Mouse (Mus musculus) ES-E14 (cell line): ENCODE measurements around the gene Rab11a. TPM values are rescaled to one million over a fixed set of nuclear protein-coding genes. Genes with fewer than 3 reads are reported as not detected.
"Not testable (repeated sequence)": the region's sequence is repeated elsewhere in the genome, so short reads cannot be mapped to it uniquely, and the experiment has no call there.

Experiments used
- DNase-seq: peaks from one replicate; pipeline ENCODE4 v3.0.0-alpha.2; 2013; ENCODE audit warnings: low read depth, low spot score
- H3K27ac ChIP-seq: 2 replicates; pipeline ENCODE4 v1.5.1; 2012; ENCODE audit warnings: low read depth, mild to moderate bottlenecking, low read length, moderate library complexity, mixed read lengths; ENCODE audit not compliant: poor library complexity, insufficient read depth, severe bottlenecking
- H3K36me3 ChIP-seq: 2 replicates; pipeline ENCODE4 v1.6.1; 2012; ENCODE audit warnings: mild to moderate bottlenecking, low read length, moderate library complexity, mixed read lengths; ENCODE audit not compliant: control insufficient read depth, poor library complexity, insufficient read depth, severe bottlenecking
- H3K4me1 ChIP-seq, 2 experiments: fragments of 150-350 bp in 1 of 2; sonication (generic) in 1 of 2; 2 replicates each; pipeline ENCODE4 v1.6.1; 2012; ENCODE audit warnings: low read length in 2 of 2, mild to moderate bottlenecking in 1 of 2, mixed read lengths in 1 of 2; ENCODE audit not compliant: control insufficient read depth in 2 of 2, insufficient read depth in 2 of 2, poor library complexity in 1 of 2
- H3K4me3 ChIP-seq, 2 experiments: fragments of 150-350 bp in 1 of 2; sonication (generic) in 1 of 2; 2 replicates each; pipeline ENCODE4 v1.5.1; 2012; ENCODE audit warnings: low read length in 2 of 2, low read depth in 1 of 2, mild to moderate bottlenecking in 1 of 2, mixed read lengths in 1 of 2; ENCODE audit not compliant: insufficient read depth in 1 of 2, poor library complexity in 1 of 2, severe bottlenecking in 1 of 2
- H3K9ac ChIP-seq: 2 replicates; pipeline ENCODE4 v1.6.1; 2012; ENCODE audit warnings: low read depth, mild to moderate bottlenecking, low read length, mixed read lengths; ENCODE audit not compliant: poor library complexity, insufficient read depth, severe bottlenecking
- H3K9me3 ChIP-seq: fragments of 150-350 bp; sonication (generic); 2 replicates; pipeline ENCODE4 v1.6.1; 2012; ENCODE audit warnings: low read depth, mild to moderate bottlenecking, low read length; ENCODE audit not compliant: control insufficient read depth, insufficient read depth
- CHD2 ChIP-seq: IDR thresholded peaks from 2 replicates; pipeline ENCODE4 v1.6.1; 2014; ENCODE audit warnings: mild to moderate bottlenecking, low read depth, low read length, inconsistent platforms
- HCFC1 ChIP-seq: IDR thresholded peaks from 2 replicates; pipeline ENCODE4 v1.6.1; 2012; ENCODE audit warnings: low read length, inconsistent platforms, borderline replicate concordance; ENCODE audit not compliant: insufficient read depth
- MAFK ChIP-seq: IDR thresholded peaks from 2 replicates; pipeline ENCODE4 v1.6.1; 2014; ENCODE audit warnings: mild to moderate bottlenecking, low read depth, low read length, inconsistent platforms; ENCODE audit not compliant: insufficient read depth
- ZC3H11A ChIP-seq: IDR thresholded peaks from 2 replicates; pipeline ENCODE4 v1.6.1; 2012; ENCODE audit warnings: low read depth, mild to moderate bottlenecking, inconsistent platforms, low read length, borderline replicate concordance
- ZNF384 ChIP-seq: IDR thresholded peaks from 2 replicates; pipeline ENCODE4 v1.6.1; 2012; ENCODE audit warnings: low read depth, low read length, inconsistent platforms
- in situ Hi-C, 2 experiments: fragments of 600-800 bp; cut with MboI; formaldehyde crosslinking; loops; one replicate each; pipeline ENCODE4 v1.15.1; 2025; ENCODE audit warnings: low sequenced_read_pairs in 2 of 2, inconsistent platforms in 1 of 2; ENCODE audit not compliant: unreplicated experiment in 2 of 2
- total RNA-seq: library from RNA; depleted of rRNA; stranded (reverse); fragments of 300-350 nt; gene quantifications from 2 replicates; pipeline ENCODE4 v1.2.3, GENCODE M21; 2012

Rab11a gene
- total RNA-seq, 1 experiment: 77.0 TPM

- H3K4me1 ChIP-seq: peaks cover 0 to 2% of the 10 kb centered on the region in 2 experiments; a peak in 1 of 4 replicates
- TF ChIP-seq HCFC1 (no peak), ZNF384 (no peak), ZC3H11A (no peak), CHD2 (no peak), MAFK (no peak)
- no peak for DNase-seq
- no peak overlapping the region for H3K27ac ChIP-seq
- in situ Hi-C loops: no loop called here
- H3K9ac ChIP-seq: no peak overlapping the region
- H3K4me3 ChIP-seq: no peak overlapping the region
- no peaks in the 10 kb centered on the region for H3K36me3 ChIP-seq
- no peaks in the 10 kb centered on the region for H3K9me3 ChIP-seq
Observed at GRCm38 (mm10) chr9:64688015-64688394, 49.6 kb downstream of the Rab11a start.

- TF ChIP-seq ZNF384: no peak
- no peak for TF ChIP-seq MAFK
- Histone ChIP-seq H3K9ac (no peak overlapping the region), H3K4me1 (peaks cover 0 to 2% of the 10 kb centered on the region in 2 experiments; a peak in 1 of 4 replicates), H3K36me3 (no peaks in the 10 kb centered on the region), H3K9me3 (no peaks in the 10 kb centered on the region), H3K4me3 (no peak overlapping the region), H3K27ac (no peak overlapping the region)
- DNase-seq: no peak
- in situ Hi-C loops: no loop called here
Observed at GRCm38 (mm10) chr9:64687122-64688014, 50.2 kb downstream of the Rab11a start.

GRCm38 (mm10) chr9:64671341-64672319 is 65.9 kb downstream of the Rab11a start:
- H3K27ac ChIP-seq, H3K36me3 ChIP-seq, H3K4me3 ChIP-seq, in situ Hi-C loops, H3K9me3 ChIP-seq, H3K9ac ChIP-seq: not testable (repeated sequence)
- DNase-seq: peak; percentile 47
- peaks cover 8 to 17% of the 10 kb centered on the region in 2 experiments; a peak in 3 of 4 replicates for H3K4me1 ChIP-seq

GRCm38 (mm10) chr9:64668001-64668400 is 69.6 kb downstream of the Rab11a start:
- Histone ChIP-seq H3K27ac (no peak overlapping the region), H3K4me1 (peaks cover 14 to 25% of the 10 kb centered on the region in 2 experiments; a peak in 3 of 4 replicates), H3K9me3 (no peaks in the 10 kb centered on the region), H3K36me3 (no peaks in the 10 kb centered on the region), H3K9ac (no peak overlapping the region), H3K4me3 (no peak overlapping the region)
- DNase-seq: no peak
- no peak for TF ChIP-seq ZNF384
- TF ChIP-seq ZC3H11A: no peak
- TF ChIP-seq CHD2: no peak
- no peak for TF ChIP-seq HCFC1
- TF ChIP-seq MAFK: no peak
- in situ Hi-C loops: no loop called here
